Mouse (Mus musculus) mesoderm, embryonic 11.5 days (tissue): Measurements from ENCODE around the gene Trpc1.

Experiments
- DNase-seq: peaks from one replicate; pipeline ENCODE4 v3.0.0-alpha.2; 2012; ENCODE audit warnings: low read depth, low spot score

Gene Trpc1

DNA sequence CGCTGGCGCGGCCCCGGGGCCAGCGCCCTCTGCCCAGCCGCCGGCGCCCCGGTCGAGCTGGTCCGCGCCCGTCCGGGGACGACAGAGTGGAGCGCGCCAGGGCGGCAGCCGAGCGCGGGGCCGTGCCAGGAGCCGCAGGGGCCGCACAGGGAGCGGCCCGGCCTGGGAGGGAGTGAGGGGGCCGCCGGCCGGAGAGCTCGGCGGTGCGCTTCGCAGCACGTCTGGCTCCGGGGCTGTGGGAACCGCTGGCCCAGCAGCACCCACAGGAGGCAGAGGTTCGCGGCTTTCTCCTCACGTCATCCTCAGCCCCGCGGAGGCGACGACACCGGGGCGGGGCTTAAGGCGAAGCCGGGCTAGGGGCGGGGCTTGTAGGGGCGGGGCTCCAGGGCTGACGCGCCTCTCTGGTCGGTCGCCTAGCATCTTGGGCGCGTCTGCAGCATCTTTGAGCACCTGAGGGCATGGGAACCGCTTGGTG lies at the start of gene Trpc1:
Gene Trpc1, minus strand, starts transcription at position 339 of the 475 bp plus-strand sequence.
- peak; percentile 86 for DNase-seq

- no peak for DNase-seq
These were observed 46.1 kb upstream of the Trpc1 start for GRCm38 (mm10) chr9:95796323-95796722.

DNA sequence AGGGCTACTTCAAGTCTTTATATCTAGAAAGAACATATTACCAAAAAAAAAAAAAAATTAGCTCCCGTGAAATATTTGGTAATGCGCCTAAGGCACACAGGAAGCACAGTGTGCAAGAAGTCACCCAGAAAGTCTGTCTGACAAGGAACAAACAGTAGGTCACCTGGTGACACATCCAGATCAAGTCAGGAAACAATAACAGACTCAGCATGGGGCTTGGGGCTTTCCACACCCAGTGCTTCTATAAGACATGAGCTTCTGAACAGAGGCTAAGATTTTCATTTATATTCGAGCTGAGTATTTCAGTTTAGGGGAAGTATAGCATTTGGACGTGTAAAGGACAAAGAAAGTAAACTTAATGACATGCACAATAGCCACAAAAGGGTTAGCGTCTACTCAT lies 45.7 kb upstream of the Trpc1 start:
- no peak for DNase-seq

DNA sequence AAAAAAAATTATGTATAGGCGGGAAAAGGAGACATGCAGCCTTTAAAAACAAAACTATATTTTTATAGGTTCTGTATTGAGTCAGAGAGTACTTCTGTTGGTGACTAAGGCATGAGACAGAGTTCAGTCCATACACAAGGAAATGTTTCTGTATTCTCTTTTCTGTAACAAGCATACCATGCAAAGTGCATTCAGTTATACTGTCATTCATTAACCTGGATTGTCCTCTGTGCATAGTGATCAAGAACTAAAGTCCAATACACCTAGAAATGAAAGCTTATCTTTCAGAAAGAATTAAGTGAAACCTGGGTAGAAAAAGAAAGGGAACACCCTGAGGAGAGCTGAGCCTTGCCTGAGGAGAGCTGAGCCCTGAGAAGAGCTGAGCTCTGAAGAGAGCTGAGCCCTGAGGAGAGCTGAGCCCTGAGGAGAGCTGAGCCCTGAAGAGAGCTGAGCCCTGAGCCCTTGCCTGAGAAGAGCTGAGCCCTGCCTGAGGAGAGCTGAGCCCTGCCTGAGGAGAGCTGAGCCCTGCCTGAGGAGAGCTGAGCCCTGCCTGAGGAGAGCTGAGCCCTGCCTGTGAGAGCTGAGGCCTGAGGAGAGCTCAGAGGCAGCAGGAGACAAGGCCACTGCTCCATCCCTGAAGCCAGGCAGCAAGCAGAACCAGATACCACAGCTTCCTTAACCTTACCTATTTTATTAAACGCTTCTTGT lies 45.1 kb upstream of the Trpc1 start:
- no peak for DNase-seq

DNA sequence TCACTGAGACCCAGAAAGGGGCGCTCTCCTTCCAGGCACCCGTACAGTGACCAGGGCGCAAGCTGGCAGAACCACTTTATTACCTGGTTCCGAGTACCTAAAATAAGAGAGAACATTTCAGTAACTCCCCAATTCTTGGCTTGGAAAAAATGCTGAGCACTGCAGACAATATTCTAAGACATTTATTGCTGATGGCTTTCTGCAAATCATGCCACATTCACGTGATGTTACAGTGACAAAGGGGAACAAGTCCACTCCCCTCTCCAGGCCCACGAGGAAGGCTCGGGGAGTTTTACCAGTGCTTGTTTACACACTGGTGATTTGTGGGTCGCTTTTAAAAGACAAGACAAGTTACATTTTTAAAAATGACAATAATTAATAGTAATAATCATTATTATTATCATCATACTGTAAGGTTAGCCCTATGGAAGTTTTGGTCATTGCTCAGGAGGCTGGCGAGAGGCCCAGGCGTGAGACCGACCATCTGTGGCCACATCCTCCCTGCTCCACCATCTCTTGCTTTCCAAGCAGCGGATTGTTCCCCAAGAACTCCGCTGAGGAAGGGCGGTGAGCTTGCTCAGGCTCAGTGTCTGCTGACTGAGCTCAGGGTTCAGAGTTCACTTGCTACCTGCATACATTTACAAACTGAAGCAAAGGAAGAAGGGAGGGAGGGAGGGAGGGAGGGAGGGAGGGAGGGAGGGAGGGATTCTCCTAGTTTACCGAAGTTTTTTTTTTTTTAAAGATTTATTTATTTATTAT lies 44.0 kb upstream of the Trpc1 start:
- no peak for DNase-seq

GRCm38 (mm10) chr9:95784888-95785511 lies 34.8 kb upstream of the Trpc1 start:
- DNase-seq, result no peak

DNA sequence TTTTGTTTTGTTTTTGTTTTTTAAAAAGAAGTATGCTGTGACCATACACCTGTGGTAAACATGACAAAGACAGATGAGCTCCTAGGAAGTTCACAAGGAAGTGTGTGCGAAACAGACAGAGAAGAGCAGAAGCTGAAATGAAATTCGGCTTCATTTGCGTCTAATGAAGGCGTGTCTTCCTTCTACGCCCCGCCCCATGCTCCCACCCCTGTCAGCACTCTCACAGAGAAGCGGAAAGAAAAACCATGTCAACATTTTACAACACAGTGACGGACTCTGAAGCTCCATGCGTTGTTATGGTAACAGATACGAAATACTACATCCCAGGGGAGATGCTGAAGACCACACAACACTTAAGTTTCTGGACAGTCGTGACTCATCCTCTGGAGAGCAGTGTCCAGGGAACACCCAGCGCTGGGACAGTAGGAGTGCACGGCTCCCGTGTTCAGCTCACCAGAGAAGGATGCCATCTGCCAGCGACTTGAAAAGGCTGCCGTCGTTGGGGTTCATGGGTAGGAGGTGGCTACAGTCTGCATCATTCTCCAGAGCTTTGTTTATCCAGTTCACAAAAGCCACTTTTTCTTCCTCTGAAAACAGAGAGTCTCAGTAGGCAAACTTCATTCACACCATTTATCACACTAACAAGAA lies 33.6 kb upstream of the Trpc1 start:
- peak; percentile 2 for DNase-seq

DNA sequence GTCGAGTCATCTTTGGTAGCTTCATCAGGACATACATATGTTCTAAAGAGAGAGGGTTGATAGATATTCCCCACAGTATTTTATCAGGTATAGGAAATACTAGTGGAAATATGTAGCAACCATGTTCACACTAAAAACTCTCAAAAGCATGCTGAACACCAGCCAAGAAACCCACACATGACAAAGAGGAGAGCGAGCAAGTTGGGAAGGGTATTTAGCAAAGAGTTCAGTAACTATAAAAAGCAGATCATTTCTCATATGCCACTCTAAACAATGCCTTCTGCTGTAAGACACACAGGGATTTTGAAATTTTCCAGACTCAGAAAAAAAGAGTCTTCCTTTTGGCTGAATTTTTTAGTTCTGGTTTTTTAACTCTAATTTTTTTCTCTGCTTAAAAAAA lies 21.5 kb upstream of the Trpc1 start:
- DNase-seq, result no peak

DNA sequence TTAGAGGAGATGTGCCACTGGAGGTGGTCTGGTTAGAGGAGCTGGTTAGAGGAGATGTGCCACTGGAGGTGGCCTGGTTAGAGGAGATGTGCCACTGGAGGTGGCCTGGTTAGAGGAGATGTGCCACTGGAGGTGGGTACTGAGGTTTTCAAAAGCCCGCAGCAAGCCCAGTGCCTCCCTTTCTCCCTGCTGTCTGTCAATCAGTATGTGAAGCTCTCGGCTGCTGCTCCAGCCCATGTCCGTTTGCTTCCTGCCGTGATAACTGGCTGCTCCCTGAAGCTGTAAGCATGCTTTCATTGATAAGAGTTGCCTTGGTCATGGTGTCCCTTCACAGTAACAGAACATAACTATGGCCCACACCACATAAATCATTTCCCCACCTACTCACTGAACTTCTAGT lies 13.0 kb upstream of the Trpc1 start:
- no peak for DNase-seq

DNA sequence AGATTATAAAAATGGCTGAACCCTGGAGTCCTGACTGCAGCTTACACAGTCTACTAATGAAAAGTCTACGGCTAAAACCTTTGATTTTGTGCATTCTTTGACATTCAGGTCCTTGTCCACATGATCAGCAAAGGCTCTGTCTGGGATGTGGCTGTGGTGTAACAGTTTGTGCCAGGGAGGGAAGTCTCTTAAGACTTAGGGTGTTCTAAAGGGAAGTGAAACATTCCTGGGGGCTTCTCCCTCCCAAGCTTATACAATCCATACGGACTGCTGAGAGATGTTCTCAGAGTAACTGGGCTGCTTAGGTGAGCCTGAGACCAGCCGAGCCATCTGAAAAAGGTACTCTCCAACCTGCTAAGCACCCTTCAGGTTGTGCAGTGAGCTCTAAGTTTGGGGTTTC lies 12.1 kb upstream of the Trpc1 start:
- DNase-seq, result no peak

DNA sequence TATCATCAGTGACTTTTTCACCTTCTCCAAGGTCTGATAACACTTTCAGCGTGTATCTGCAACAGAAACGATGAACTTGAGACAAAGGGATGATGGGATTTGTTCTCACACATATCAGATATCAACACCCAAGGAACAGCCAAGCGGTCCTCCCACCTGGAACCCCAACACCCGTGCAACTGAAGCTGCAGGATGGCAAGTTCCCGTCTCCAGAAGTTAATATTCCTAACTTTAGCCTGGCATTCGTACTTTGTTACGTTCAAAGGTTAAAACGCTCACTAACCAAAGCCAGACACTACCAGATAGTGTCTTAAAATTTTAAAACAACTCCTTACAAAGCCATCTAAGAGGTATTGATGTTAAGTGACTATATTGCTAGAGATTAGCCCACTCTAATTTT lies 11.2 kb upstream of the Trpc1 start:
- no peak for DNase-seq

DNA sequence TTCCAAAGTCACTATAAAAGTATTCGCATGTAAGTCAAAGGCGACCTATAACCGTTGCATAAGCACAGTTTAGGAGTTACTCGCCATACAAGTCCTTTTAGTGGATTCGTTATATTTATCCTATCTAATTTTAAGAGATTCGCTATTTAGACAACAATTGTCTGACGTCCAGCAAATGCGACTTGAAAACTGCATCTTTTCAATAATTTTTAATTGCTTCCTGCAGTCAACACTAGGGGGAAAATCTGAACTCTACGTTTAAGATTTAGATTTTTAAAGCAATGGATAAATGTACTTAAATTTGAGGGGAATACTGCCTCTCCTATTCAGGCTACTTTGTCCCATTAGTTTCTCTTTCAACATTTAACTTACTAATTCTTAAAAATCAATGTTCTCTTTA lies 571 bp upstream of the Trpc1 start:
- no peak for DNase-seq

DNA sequence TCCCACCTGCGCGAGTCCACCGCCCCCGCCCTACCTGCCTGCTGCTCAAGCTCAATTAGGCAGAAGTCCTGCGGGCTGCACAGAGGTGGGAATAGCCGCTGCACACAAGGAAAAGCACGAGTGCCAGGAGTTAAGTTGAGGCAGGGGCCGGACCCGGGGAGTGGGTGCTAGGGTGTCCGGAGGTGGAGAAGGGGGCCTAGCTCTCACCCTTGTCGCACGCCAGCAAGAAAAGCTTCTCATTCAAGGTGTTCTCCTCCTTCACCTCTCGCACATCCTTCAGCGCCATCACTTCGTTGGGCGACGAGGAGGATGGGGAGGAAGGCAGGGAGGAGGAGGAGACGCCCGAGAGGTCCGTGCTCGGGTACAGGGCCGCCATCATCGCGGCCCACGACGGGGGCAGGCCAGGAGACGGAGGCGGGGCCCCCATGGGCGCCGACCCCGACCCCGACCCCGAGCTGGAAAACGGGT lies 680 bp downstream of the Trpc1 start:
- DNase-seq, result no peak

DNA sequence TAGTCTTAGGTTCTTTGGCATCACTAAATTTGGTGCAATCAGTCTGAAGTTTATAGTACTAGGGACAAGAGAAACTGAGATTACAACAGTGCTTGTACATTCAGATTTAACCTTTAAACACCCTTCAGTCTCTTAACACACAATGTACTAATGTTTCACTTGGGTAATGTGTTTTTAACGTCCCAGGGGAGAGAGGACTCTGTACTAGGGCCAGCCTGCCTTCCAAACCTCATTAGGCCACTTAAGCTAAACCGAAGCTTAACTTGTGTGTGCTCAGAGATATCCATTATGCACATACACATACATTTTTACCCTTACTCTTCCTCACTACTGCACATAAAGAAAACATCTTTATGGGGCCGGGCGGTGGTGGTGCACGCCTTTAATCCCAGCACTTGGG lies 2.9 kb downstream of the Trpc1 start:
- DNase-seq, result no peak

DNA sequence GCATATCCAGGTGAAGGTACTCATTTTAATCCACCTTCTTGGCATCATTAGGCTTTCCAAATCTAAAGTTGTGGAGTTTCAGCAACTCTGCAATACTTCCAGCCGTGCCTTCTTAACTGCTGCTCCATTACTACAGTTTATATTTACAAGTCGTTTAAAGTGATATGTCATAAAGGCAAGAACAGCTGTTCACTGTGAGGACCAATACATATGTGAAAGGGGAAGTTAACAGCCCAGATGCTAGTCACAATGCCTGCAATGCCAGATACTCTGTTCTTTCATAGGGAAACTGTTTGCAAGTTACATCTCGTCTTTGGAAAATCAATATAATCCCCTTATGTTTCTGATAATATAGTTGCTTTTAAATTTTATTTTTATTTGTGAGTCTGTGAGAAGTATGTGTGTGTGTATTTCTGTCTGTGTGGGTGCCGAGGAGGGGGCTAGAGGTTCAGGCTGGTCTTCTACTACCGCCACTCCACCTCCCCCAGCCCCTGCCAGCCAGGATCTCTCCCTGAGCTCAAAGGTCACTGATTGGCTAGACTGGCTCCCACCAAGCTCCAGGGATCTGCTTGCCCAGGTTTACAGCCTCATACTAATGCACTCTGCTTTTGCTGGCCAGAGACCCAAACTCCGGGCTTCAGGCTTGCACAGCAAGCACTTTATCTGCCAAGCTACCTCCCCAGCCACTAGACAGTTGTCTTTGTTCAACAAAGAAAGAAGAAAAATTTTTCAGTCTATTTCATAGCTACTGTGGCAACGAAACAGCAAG lies 5.1 kb downstream of the Trpc1 start:
- no peak for DNase-seq

GRCm38 (mm10) chr9:95736238-95736637 lies 13.9 kb downstream of the Trpc1 start:
- DNase-seq, result no peak

GRCm38 (mm10) chr9:95712574-95712973 lies 37.6 kb downstream of the Trpc1 start:
- DNase-seq, result no peak

DNA sequence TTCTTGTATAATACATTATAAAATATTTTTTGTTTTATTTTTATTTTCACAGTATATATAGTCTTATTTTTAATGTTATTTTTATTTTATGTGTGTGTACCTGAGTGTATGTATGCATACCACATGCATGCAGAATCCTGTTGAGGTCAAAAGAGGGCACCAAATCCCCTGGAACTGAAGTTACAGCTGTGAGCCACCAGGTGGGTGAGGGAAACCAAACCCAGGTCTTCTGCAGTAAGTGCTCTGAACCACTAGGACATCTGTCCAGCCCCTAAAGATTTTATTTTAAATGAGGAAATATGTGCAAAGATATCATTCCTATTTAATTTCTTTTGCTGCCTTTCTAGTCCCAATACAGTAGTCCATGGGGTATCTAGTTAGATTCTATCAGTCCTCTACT lies 41.2 kb downstream of the Trpc1 start:
- DNase-seq, result no peak

- DNase-seq, result no peak
These were observed 44.8 kb downstream of the Trpc1 start for GRCm38 (mm10) chr9:95705371-95705770.

DNA sequence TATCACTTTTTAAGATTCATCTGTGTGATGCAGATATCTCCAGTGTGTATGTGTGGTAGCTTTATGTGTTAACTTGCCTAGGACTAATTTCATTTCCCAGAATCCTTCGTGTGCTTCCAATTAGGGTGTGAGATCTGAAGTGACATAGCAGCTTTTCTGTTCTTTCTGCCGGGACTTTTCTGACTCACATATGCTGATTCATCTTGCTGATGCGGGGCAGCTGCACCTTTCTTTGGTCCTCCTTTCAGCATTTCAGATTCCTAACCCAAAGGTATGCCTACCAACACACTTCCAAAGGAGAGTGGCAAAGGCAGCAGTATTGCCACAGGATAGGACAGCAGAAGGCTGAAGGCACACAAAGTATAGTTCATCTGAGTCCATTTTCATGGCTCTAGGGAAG lies 46.1 kb downstream of the Trpc1 start:
- no peak for DNase-seq

GRCm38 (mm10) chr9:95699273-95699672 lies 50.9 kb downstream of the Trpc1 start:
- no peak for DNase-seq
